Mouse (Mus musculus): ENCODE data around the gene Xntrpc. TPM values are rescaled to one million over a fixed set of nuclear protein-coding genes. Genes with fewer than 3 reads are reported as not detected.

The Xntrpc gene
- polyA plus RNA-seq, 1 experiment from 2014 or later: 2.6 TPM

DNA sequence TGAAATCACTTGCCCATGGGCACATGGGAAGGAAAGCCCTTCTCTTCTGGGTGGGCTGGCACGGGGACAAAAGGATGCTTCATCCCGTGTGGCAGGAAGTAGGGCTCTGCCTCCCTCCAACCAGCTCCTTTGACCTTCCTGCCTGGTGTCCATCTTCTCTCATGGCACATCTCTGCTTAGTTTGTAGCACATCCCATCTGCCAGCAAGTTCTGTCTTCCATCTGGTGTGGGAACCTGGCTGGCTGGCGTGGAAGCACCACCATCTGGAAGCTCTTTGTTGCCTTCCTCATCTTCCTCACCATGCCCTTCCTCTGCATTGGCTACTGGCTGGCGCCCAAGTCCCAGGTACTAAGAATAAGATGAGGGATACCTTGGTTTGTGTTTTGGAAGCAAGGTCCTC, 21.8 kb downstream of the Xntrpc start:
- H3K4me2 ChIP-seq (replicated peaks): no peak overlapping the region
- H3K4me1 ChIP-seq: no peaks in the 10 kb centered on the region
- WGBS: 86% methylated on average over 4 of the region's 4 CpGs
- no peak overlapping the region for H3K27ac ChIP-seq
- H3K9me3 ChIP-seq: 0 out of 2 replicates have a peak, but pooled peaks cover 4% of the 10 kb centered on the region
- H3K9ac ChIP-seq: no peak overlapping the region
- peaks cover 40% of the 10 kb centered on the region for H3K36me3 ChIP-seq
- ATAC-seq (ENCODE audit: low FRiP score, low read depth): no peak
- H3K27me3 ChIP-seq (replicated peaks): no peaks in the 10 kb centered on the region
- H3K4me3 ChIP-seq: no peak overlapping the region

DNA sequence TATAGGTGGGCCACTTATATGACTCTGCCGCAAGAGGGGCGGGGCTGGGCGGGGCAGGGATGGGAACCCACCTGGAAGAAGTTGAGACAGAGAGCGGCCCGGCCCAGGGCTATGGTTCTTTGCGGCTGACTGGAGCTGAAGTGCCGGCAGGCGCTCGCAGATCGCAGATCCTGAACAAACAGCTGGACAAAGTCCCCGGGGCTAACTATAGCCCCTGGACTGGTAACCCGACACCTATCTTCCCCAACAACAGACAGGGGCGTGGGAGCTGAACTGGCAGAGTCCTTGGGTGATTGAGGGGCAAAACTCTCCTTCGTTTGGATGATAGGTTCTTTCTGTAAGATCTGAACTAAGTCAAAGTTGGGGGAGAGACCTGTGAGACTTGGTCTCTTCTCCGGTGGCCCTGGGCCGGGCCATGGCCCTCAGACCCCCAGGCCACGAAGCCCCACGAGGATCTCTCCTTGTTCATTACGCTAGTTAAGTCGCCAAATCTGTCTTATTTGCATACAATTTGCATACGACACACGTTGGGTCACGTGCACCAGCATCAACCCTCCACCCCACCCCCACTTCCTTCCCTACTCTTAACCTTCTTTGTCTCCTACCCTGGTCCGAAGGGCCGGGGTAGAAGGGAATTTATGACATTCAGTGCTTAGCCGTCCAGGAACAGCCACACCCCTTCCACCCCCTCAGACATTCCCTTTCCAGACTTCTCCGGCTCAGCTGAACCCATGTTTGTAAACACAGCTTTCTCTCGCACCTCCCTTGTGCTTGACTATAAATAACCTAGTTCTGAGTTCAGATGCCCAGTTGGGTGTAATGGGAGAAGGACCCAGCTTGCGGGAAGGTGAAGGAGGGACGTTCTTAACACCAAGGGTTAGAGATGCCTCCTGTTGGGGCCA, 34.5 kb downstream of the Xntrpc start:
- 3% methylated on average over 30 of the region's 30 CpGs for WGBS

DNA sequence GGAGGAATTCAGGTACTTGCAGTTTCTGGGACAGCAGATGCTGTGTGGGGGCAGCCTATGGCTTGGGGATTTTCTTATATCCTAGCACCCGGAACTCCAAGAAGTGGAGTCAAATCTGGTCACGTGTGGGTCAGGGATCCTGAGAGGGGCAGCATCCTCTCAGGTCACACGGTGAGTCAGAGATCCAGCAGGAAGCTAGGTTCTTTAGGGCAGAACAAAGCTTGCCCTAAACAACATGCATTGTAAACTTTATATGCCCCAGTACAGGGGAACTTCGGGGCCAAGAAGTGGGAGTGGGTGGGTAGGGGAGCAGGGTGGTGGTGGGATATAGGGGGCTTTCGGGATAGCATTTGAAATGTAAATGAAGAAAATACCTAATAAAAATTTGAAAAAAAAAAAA, 35.4 kb downstream of the Xntrpc start:
- H3K27ac ChIP-seq: no peak overlapping the region
- no peak overlapping the region for H3K9ac ChIP-seq
- H3K36me3 ChIP-seq: no peaks in the 10 kb centered on the region
- no peak overlapping the region for H3K4me3 ChIP-seq
- H3K9me3 ChIP-seq: no peaks in the 10 kb centered on the region
- H3K4me2 ChIP-seq (replicated peaks): no peak overlapping the region
- no peaks in the 10 kb centered on the region for H3K27me3 ChIP-seq (replicated peaks)
- H3K4me1 ChIP-seq: peaks cover 19% of the 10 kb centered on the region
- 30% methylated on average over 5 of the region's 5 CpGs for WGBS
- no peak for ATAC-seq (ENCODE audit: low FRiP score, low read depth)

More for the DNA sequence above, 34.5 kb downstream of the Xntrpc start:
- H3K36me3 ChIP-seq: no peaks in the 10 kb centered on the region
- peak; percentile 79 for ATAC-seq (ENCODE audit: low FRiP score, low read depth)
- peaks cover 19% of the 10 kb centered on the region for H3K4me1 ChIP-seq
- H3K9me3 ChIP-seq: no peaks in the 10 kb centered on the region
- no peak overlapping the region for H3K27ac ChIP-seq
- peak overlapping the region; percentile 58 for H3K4me2 ChIP-seq (replicated peaks)
- no peak overlapping the region for H3K9ac ChIP-seq
- H3K4me3 ChIP-seq: no peak overlapping the region
- no peaks in the 10 kb centered on the region for H3K27me3 ChIP-seq (replicated peaks)

DNA sequence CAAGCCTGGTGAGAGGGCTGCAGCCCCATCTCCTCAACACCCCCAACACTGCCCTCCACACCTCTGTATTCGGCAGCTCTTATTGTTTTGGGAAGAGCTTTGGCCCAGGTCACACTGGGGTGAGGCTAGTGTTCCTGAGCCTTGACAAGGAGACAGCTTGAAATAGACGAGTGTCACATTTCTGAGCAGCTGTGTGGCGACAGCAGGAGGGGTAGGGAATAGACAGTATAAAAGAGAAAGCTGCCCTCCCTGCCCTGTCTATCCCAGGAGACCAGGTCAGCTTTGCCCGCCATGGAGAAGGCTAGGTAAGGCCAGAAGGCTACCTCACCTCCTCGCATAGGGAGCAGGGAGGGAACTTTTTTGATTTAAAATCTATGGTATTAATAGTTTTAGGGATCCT, 36.0 kb downstream of the Xntrpc start, which contains the start of gene Art1:
TSS of gene Art1 (plus strand) at position 257 of the 400 bp plus-strand sequence.
- Histone ChIP-seq H3K9me3 (no peaks in the 10 kb centered on the region), H3K27ac (no peak within 1 kb of the TSS), H3K4me1 (peaks cover 19% of the 10 kb centered on the region), H3K27me3 (replicated peaks) (no peaks in the 10 kb centered on the region), H3K4me2 (replicated peaks) (peak within 1 kb of the TSS; percentile 58), H3K9ac (no peak within 1 kb of the TSS), H3K36me3 (no peaks in the 10 kb centered on the region), H3K4me3 (no peak within 1 kb of the TSS)
- WGBS: 33% methylated on average over 5 of the region's 5 CpGs
- no peak for ATAC-seq (ENCODE audit: low FRiP score, low read depth)

DNA sequence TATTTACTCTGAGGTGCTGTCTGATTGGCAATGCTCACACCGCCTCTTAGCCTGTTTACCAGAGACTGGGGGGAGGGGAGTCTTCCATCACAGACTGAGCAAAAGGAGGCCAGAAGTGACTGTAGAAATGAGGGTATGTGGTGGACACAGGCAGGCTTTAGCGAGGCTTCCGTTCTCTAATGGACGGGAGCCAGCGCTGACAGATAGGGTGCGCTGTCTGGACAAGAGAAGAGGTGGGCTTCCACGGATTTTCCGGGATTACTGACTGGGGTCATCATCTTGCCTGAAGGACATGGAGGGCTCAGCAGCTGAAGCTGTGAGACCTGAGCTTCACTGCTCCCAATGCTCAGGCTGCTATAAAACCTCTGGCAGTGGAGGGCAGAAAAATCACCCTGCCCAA, 36.7 kb downstream of the Xntrpc start:
- Histone ChIP-seq H3K4me1 (peaks cover 25% of the 10 kb centered on the region), H3K36me3 (no peaks in the 10 kb centered on the region), H3K9me3 (no peaks in the 10 kb centered on the region), H3K4me3 (no peak overlapping the region), H3K27me3 (replicated peaks) (no peaks in the 10 kb centered on the region), H3K27ac (no peak overlapping the region), H3K4me2 (replicated peaks) (no peak overlapping the region), H3K9ac (no peak overlapping the region)
- WGBS: 38% methylated on average over 8 of the region's 8 CpGs
- no peak for ATAC-seq (ENCODE audit: low FRiP score, low read depth)

DNA sequence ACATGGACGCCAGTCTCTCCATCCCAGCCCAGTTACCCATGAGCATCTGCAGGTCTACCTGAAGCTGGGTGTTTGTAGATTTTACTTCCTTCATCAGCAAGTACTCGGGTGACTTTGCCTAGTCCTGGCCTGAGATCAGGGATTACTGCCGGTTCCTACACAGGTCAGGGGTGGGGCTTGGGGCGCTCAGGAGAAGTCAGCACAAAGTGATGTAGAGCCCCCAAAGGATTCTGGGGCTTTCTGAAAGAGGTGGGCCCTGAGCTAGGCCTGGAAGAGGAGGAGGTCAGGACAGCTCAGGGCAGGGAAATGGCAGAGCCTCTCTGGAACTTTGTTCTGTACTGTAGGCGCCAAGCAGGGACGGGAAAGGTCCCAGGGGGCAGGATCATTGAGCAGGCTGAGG, 37.2 kb downstream of the Xntrpc start:
- 46% methylated on average over 6 of the region's 6 CpGs for WGBS
- Histone ChIP-seq H3K4me3 (no peak overlapping the region), H3K27me3 (replicated peaks) (no peaks in the 10 kb centered on the region), H3K9ac (no peak overlapping the region), H3K9me3 (no peaks in the 10 kb centered on the region), H3K4me2 (replicated peaks) (no peak overlapping the region), H3K4me1 (peaks cover 25% of the 10 kb centered on the region), H3K36me3 (no peaks in the 10 kb centered on the region), H3K27ac (no peak overlapping the region)
- ATAC-seq (ENCODE audit: low FRiP score, low read depth): no peak

DNA sequence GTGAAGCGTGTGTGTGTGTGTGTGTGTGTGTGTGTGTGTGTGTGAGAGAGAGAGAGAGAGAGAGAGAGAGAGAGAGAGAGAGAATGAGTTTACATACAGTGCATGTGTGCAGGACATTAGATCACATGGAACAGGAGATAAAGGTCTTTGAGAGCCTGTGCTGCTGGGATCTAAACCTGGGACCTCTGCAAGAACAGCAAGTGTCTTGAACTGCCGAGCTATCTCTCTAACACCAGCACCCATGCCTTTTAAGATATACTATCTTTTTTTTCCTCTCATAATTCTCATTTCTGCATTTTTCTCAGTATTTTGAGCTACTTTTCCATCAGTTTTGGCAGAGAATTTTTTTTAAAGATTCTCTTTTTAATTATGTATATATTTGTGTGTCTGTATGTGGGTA, 38.0 kb downstream of the Xntrpc start:
- H3K4me1 ChIP-seq: peaks cover 25% of the 10 kb centered on the region

DNA sequence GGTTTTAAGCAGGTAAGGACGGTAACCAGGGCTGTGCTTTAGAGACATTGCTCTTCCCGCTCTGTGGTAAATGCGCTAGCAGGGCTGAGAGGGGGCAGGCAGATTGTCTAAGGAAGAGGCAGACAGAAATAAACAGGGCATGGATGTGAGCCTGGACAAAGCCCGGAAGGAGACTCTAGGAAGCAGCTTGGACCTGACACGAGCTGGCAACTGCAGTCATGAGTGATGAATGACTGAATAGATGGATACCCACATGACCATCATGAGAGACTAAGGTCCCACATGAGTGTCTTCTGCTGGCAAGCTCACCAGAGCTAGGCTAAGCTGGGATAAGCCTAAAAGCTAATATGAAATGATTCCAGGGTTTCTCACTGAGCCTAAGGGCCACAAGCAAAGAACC, 38.6 kb downstream of the Xntrpc start:
- Histone ChIP-seq H3K9ac (no peak overlapping the region), H3K27ac (no peak overlapping the region), H3K9me3 (no peaks in the 10 kb centered on the region), H3K4me3 (no peak overlapping the region), H3K36me3 (no peaks in the 10 kb centered on the region), H3K4me1 (peaks cover 25% of the 10 kb centered on the region), H3K27me3 (replicated peaks) (no peaks in the 10 kb centered on the region), H3K4me2 (replicated peaks) (no peak overlapping the region)
- 81% methylated on average over 5 of the region's 5 CpGs for WGBS
- ATAC-seq (ENCODE audit: low FRiP score, low read depth): no peak

More for the DNA sequence above, 38.0 kb downstream of the Xntrpc start:
- H3K27me3 ChIP-seq (replicated peaks): no peaks in the 10 kb centered on the region
- no peaks in the 10 kb centered on the region for H3K9me3 ChIP-seq
- H3K9ac ChIP-seq: no peak overlapping the region
- no peak overlapping the region for H3K27ac ChIP-seq
- 82% methylated on average over 2 of the region's 2 CpGs for WGBS
- H3K36me3 ChIP-seq: no peaks in the 10 kb centered on the region
- no peak for ATAC-seq (ENCODE audit: low FRiP score, low read depth)
- H3K4me3 ChIP-seq: no peak overlapping the region
- no peak overlapping the region for H3K4me2 ChIP-seq (replicated peaks)

DNA sequence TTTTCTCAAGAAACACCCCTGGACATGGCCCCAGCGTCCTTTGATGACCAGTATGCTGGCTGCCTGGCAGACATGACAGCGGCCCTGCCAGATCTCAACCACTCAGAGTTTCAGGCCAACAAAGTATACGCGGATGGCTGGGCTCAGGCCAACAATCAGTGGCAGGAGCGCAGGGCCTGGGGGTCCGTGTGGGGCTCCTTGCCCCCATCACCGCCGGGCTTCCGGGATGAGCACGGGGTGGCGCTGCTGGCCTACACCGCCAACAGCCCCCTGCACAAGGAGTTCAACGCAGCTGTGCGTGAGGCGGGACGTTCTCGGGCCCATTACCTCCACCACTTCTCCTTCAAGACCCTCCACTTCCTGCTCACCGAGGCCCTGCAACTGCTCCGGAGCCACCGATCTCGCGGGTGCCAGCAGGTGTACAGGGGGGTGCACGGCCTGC, 41.2 kb downstream of the Xntrpc start:
- Histone ChIP-seq H3K36me3 (no peaks in the 10 kb centered on the region), H3K27ac (no peak overlapping the region), H3K4me2 (replicated peaks) (peak overlapping the region; percentile 57), H3K9ac (peak overlapping the region; percentile 40; the same call in 1 of the 2 replicates), H3K27me3 (replicated peaks) (no peaks in the 10 kb centered on the region), H3K4me3 (peak overlapping the region; percentile 22), H3K4me1 (peaks cover 11% of the 10 kb centered on the region), H3K9me3 (no peaks in the 10 kb centered on the region)
- ATAC-seq (ENCODE audit: low FRiP score, low read depth): no peak
- WGBS: 24% methylated on average over 23 of the region's 23 CpGs

DNA sequence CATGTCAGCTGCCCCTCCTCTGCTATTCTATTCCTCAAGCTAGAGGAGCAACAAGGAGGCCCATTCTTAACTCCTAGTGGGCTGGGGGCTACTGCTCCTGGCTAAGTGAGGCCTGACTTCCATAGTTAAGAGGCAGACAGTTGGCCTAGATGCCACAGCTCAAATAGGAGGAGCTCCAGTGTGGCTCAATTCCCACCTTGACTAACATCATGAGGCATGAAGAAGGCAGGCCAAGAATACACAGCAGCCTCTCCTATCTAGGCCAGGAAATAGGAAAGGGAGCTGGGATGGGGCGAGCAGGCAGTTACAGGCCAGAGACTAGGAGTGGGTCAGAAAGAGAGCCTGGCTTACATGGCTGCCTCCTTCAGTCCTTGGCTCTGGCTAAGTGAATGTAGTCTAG, 42.7 kb downstream of the Xntrpc start:
- Histone ChIP-seq H3K4me1 (peaks cover 6% of the 10 kb centered on the region), H3K4me2 (replicated peaks) (no peak overlapping the region), H3K36me3 (no peaks in the 10 kb centered on the region), H3K27me3 (replicated peaks) (no peaks in the 10 kb centered on the region), H3K27ac (no peak overlapping the region), H3K9me3 (no peaks in the 10 kb centered on the region), H3K9ac (no peak overlapping the region), H3K4me3 (no peak overlapping the region)
- 85% methylated on average over 1 of the region's 1 CpGs for WGBS
- ATAC-seq (ENCODE audit: low FRiP score, low read depth): no peak

DNA sequence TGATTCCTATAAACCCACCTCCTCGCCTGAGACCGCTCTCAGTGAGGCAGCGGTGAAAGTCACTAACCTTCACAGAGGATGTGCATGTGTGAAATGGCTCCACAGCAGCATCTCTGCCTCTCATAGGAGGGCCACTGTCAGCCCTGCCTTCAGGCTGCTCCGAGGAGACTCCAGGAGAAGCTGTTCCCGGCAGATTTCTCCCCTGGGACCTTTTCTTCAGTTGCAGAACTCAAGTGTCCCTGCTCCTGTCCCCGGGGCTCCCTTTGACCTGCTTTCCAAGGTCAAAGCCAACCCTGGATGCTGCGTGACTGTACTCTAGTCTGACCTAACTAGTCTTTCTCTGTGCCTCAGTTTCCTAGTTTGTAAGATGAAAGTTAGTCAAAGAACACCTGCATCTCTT, 43.7 kb downstream of the Xntrpc start, which contains the start of gene Art5:
TSS of gene Art5 (minus strand) at position 319 of the 400 bp plus-strand sequence.
- Histone ChIP-seq H3K27me3 (replicated peaks) (no peaks in the 10 kb centered on the region), H3K27ac (no peak within 1 kb of the TSS), H3K9me3 (no peaks in the 10 kb centered on the region), H3K4me3 (no peak within 1 kb of the TSS), H3K36me3 (no peaks in the 10 kb centered on the region), H3K4me2 (replicated peaks) (no peak within 1 kb of the TSS), H3K4me1 (peaks cover 6% of the 10 kb centered on the region), H3K9ac (no peak within 1 kb of the TSS)
- ATAC-seq (ENCODE audit: low FRiP score, low read depth): no peak
- 78% methylated on average over 7 of the region's 7 CpGs for WGBS

DNA sequence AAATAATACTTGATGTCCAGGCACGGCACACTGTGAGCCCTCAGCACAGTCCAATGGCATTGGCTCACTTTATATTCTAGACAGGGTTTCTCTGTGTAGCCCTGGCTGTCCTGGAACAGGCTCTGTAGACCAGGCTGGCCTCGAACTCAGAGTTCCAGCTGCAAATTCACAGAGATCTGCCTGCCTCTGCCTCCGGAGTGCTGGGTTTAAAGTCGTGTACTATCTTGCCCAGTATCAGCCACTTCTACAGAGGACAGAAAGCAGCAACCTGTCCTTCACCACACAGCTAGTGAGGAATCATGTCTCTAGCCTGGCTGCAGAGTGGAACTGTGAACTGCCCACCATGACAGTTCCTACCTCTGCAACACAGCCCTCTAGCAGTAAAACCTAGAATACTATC, 44.2 kb downstream of the Xntrpc start:
- H3K27me3 ChIP-seq (replicated peaks): no peaks in the 10 kb centered on the region
- no peak for ATAC-seq (ENCODE audit: low FRiP score, low read depth)
- no peak overlapping the region for H3K4me3 ChIP-seq
- H3K4me2 ChIP-seq (replicated peaks): no peak overlapping the region
- peaks cover 6% of the 10 kb centered on the region for H3K4me1 ChIP-seq
- 86% methylated on average over 4 of the region's 4 CpGs for WGBS
- H3K9ac ChIP-seq: no peak overlapping the region
- H3K27ac ChIP-seq: no peak overlapping the region
- H3K36me3 ChIP-seq: no peaks in the 10 kb centered on the region
- H3K9me3 ChIP-seq: no peaks in the 10 kb centered on the region

Data from neural tube, embryonic 12.5 days (tissue).